Mouse (Mus musculus): ENCODE data around the gene Krt33b. TPM values are rescaled to one million over a fixed set of nuclear protein-coding genes. Genes with fewer than 3 reads are reported as not detected.

Krt33b gene
- polyA plus RNA-seq (2014; fragmentation: Nextera tagmentation; extraction: Ambion mirVana) = not detected in 2 replicates

DNA sequence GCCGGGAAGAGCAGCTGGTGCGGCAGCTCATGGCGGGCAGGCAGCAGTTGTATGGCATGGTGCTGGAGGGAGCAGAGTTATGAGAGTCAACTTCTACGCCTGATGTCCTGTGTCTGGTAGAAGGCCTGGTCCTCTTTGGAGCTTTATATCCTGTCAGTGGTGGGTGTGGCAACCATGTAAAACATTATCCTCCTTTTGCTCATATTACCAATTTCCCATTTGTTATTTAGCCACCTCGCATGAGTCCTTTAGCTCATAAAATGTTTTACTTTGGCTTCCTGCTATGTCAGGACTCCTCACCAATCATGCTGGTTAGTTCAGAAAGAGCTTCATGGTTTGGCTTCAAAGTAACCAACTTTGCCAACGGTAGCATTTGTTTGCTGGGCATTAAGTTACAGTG, at the start of gene Krt33b:
Krt33b (minus strand) TSS at position 101 of the 400 bp plus-strand sequence.
- no peak within 1 kb of the TSS for H3K4me2 ChIP-seq
- 72% methylated on average over 6 of the region's 6 CpGs for WGBS (ENCODE audit: insufficient replicate concordance)
- no peaks in the 10 kb centered on the region for H3K9me3 ChIP-seq (replicated peaks; ENCODE audit: control insufficient read depth, low read length)
- no peaks in the 10 kb centered on the region for H3K36me3 ChIP-seq (ENCODE audit: control insufficient read depth, insufficient read depth, low read length)
- no peak within 1 kb of the TSS for H3K4me3 ChIP-seq (ENCODE audit: low read depth, low read length)
- no peaks in the 10 kb centered on the region for H3K4me1 ChIP-seq (ENCODE audit: control insufficient read depth, insufficient read depth, low read length)
- no peaks in the 10 kb centered on the region for H3K27me3 ChIP-seq (ENCODE audit: control insufficient read depth, insufficient read depth, low read length)
- no peak within 1 kb of the TSS for H3K9ac ChIP-seq (ENCODE audit: low read depth, low read length)
- ATAC-seq (replicated peaks; ENCODE audit: insufficient number of reproducible peaks, low FRiP score, low TSS enrichment) = no peak
- no peak within 1 kb of the TSS for H3K27ac ChIP-seq (ENCODE audit: low read depth, low read length)

DNA sequence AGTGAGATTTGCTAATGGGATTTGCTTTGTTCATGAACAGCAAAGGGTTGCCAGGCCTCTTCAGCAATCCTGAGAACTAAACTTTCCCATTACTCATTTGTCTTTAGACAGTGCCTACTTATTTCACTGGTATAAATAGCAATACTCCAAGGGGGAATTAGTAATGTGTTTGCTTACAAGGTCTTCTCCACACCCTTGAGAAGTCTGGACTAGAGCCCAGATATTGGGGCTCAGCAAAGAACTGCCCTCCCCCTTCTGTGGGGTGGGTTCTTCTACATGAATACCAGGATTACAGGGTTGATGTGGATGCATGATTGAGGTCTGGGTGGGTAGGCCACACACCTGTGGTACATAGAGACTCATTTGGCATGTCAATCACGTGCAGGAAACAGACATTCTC, 44.2 kb upstream of the Krt33b start:
- no peak overlapping the region for H3K4me2 ChIP-seq
- no peak overlapping the region for H3K4me3 ChIP-seq (ENCODE audit: low read depth, low read length)
- H3K36me3 ChIP-seq (ENCODE audit: control insufficient read depth, insufficient read depth, low read length) = no peaks in the 10 kb centered on the region
- 41% methylated on average over 1 of the region's 1 CpGs for WGBS (ENCODE audit: insufficient replicate concordance)
- no peak overlapping the region for H3K9ac ChIP-seq (ENCODE audit: low read depth, low read length)
- no peak for ATAC-seq (replicated peaks; ENCODE audit: insufficient number of reproducible peaks, low FRiP score, low TSS enrichment)
- no peaks in the 10 kb centered on the region for H3K9me3 ChIP-seq (replicated peaks; ENCODE audit: control insufficient read depth, low read length)
- H3K27ac ChIP-seq (ENCODE audit: low read depth, low read length) = no peak overlapping the region
- no peaks in the 10 kb centered on the region for H3K4me1 ChIP-seq (ENCODE audit: control insufficient read depth, insufficient read depth, low read length)
- no peaks in the 10 kb centered on the region for H3K27me3 ChIP-seq (ENCODE audit: control insufficient read depth, insufficient read depth, low read length)

DNA sequence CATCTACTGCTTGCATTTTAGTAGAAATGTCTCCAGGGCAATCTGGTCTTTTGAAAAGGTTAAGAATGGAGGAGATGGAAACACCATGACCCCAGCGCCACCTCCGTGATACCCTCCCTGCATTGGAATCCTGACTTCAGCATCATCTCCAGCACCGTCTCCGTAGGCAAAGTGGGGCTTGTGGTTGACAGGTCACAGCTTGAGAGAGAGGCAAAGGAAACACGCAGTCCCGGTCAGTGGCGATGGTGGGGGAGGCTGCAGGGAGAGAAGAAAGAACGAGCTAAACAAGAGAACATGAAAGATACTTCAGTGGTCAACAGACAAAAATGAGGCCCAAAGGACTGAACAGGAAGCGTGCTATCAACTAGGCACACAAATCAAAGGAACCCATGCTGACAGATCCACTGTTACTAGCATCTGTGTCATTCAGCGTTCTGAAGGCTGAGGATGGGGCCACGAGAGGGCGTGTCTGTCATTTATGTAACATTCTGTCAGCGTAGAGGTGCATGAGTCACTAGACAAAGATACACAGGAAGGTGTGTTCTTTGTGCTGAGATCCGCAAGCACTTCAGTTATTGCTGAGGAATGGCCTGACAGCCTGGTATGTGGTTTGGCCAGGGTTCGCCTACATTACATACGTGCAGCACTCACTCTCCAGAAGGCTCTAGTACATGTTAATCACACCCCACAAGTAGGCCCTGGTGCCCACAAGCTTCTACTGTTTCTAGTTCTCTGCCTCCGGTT, 37.8 kb upstream of the Krt33b start:
- no peak for ATAC-seq (replicated peaks; ENCODE audit: insufficient number of reproducible peaks, low FRiP score, low TSS enrichment)
- Histone ChIP-seq H3K4me1 (ENCODE audit: control insufficient read depth, insufficient read depth, low read length) (peaks cover 6% of the 10 kb centered on the region; the same call in 1 of the 2 replicates), H3K27ac (ENCODE audit: low read depth, low read length) (no peak overlapping the region), H3K4me2 (no peak overlapping the region), H3K27me3 (ENCODE audit: control insufficient read depth, insufficient read depth, low read length) (no peaks in the 10 kb centered on the region), H3K36me3 (ENCODE audit: control insufficient read depth, insufficient read depth, low read length) (no peaks in the 10 kb centered on the region), H3K9ac (ENCODE audit: low read depth, low read length) (no peak overlapping the region), H3K4me3 (ENCODE audit: low read depth, low read length) (no peak overlapping the region), H3K9me3 (replicated peaks; ENCODE audit: control insufficient read depth, low read length) (no peaks in the 10 kb centered on the region)
- 69% methylated on average over 17 of the region's 17 CpGs for WGBS (ENCODE audit: insufficient replicate concordance)

- Histone ChIP-seq H3K9me3 (replicated peaks; ENCODE audit: control insufficient read depth, low read length) (no peaks in the 10 kb centered on the region), H3K36me3 (ENCODE audit: control insufficient read depth, insufficient read depth, low read length) (no peaks in the 10 kb centered on the region), H3K9ac (ENCODE audit: low read depth, low read length) (no peak overlapping the region), H3K4me3 (ENCODE audit: low read depth, low read length) (no peak overlapping the region), H3K27me3 (ENCODE audit: control insufficient read depth, insufficient read depth, low read length) (no peaks in the 10 kb centered on the region), H3K4me2 (no peak overlapping the region), H3K27ac (ENCODE audit: low read depth, low read length) (no peak overlapping the region), H3K4me1 (ENCODE audit: control insufficient read depth, insufficient read depth, low read length) (peaks cover 6% of the 10 kb centered on the region; the same call in 1 of the 2 replicates)
- WGBS (ENCODE audit: insufficient replicate concordance) = 66% methylated on average over 12 of the region's 12 CpGs
- no peak for ATAC-seq (replicated peaks; ENCODE audit: insufficient number of reproducible peaks, low FRiP score, low TSS enrichment)
Observed at GRCm38 (mm10) chr11:100066236-100067010, 36.8 kb upstream of the Krt33b start.

DNA sequence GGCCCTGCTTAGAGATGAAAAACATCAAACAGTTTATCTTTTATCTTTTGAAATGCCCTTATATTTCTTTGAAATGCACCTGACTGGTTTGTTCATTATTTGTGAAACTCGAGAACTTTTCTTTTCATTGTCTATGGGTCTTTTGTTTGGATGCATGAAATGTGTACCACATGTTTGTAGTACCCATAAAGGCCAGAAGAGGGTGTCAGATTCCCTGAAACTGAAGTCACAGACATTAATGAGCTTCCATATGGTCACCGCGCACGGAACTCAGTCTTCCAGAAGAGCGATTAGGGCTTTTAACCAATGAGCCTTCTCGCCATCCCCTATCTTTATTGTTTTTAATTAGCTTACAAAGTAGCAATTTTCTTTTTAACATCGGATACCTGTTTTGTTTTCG, 29.2 kb upstream of the Krt33b start:
- H3K9me3 ChIP-seq (replicated peaks; ENCODE audit: control insufficient read depth, low read length) = no peaks in the 10 kb centered on the region
- no peaks in the 10 kb centered on the region for H3K36me3 ChIP-seq (ENCODE audit: control insufficient read depth, insufficient read depth, low read length)
- H3K27me3 ChIP-seq (ENCODE audit: control insufficient read depth, insufficient read depth, low read length) = no peaks in the 10 kb centered on the region
- H3K4me1 ChIP-seq (ENCODE audit: control insufficient read depth, insufficient read depth, low read length) = no peaks in the 10 kb centered on the region
- 75% methylated on average over 8 of the region's 8 CpGs for WGBS (ENCODE audit: insufficient replicate concordance)
- no peak for ATAC-seq (replicated peaks; ENCODE audit: insufficient number of reproducible peaks, low FRiP score, low TSS enrichment)
- no peak overlapping the region for H3K4me3 ChIP-seq (ENCODE audit: low read depth, low read length)
- no peak overlapping the region for H3K27ac ChIP-seq (ENCODE audit: low read depth, low read length)
- no peak overlapping the region for H3K4me2 ChIP-seq
- H3K9ac ChIP-seq (ENCODE audit: low read depth, low read length) = no peak overlapping the region

DNA sequence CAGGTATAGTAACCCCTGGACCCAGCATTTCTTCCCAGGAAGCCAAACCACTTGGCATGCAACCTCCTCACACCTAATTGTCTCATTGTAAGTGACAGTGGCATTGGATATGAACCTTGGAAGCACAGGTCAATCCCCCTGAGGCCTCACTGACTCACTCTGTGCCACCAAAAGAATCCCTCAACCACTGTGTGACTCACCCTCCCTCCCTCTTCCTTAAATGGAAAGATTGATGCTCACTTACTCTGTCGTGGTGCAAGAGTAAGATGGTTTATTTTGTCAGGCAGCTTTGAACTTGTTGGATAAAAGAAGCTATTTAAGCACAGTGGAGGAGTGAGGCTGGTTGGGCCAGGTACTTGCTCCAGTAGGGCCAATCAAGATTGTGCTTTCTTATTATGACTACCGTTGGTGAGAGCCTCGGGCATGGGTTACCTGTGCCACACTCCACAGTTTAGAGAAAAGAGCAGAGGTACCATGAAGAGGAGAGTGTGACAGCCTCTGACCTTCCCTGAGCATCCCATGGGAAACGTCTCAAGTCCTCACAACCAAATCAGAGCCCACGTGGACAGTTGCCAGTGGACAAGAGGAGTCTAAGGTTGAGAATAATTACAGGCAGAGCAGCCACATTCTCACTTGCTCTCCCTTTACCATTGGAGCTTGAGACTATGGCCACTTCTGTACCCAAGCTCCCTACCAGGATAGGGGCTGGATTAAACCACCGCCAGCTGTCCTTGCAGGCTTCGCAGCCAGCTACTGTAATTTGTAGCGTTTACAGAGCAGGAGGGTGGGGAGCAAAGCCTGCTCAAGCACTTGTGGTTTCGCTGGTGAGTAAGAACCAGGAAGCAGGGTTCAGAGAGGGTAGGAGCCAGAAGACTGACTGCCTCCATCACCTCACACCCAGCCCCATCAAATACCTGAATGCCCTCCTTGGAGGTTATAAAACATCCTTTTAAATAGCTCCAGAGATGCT, 26.3 kb upstream of the Krt33b start:
- 71% methylated on average over 9 of the region's 9 CpGs for WGBS (ENCODE audit: insufficient replicate concordance)
- ATAC-seq (replicated peaks; ENCODE audit: insufficient number of reproducible peaks, low FRiP score, low TSS enrichment) = no peak
- H3K9ac ChIP-seq (ENCODE audit: low read depth, low read length) = no peak overlapping the region
- no peaks in the 10 kb centered on the region for H3K4me1 ChIP-seq (ENCODE audit: control insufficient read depth, insufficient read depth, low read length)
- no peak overlapping the region for H3K4me2 ChIP-seq
- H3K9me3 ChIP-seq (replicated peaks; ENCODE audit: control insufficient read depth, low read length) = no peaks in the 10 kb centered on the region
- H3K27me3 ChIP-seq (ENCODE audit: control insufficient read depth, insufficient read depth, low read length) = no peaks in the 10 kb centered on the region
- no peaks in the 10 kb centered on the region for H3K36me3 ChIP-seq (ENCODE audit: control insufficient read depth, insufficient read depth, low read length)
- H3K4me3 ChIP-seq (ENCODE audit: low read depth, low read length) = no peak overlapping the region
- H3K27ac ChIP-seq (ENCODE audit: low read depth, low read length) = no peak overlapping the region

GRCm38 (mm10) chr11:100050451-100050850, 20.8 kb upstream of the Krt33b start, which contains the start of gene Krt31:
TSS of gene Krt31 (minus strand) at chr11:100050551.
- Histone ChIP-seq H3K4me2 (no peak within 1 kb of the TSS), H3K4me3 (ENCODE audit: low read depth, low read length) (no peak within 1 kb of the TSS), H3K9me3 (replicated peaks; ENCODE audit: control insufficient read depth, low read length) (no peaks in the 10 kb centered on the region), H3K4me1 (ENCODE audit: control insufficient read depth, insufficient read depth, low read length) (no peaks in the 10 kb centered on the region; the same call in 1 of the 2 replicates), H3K36me3 (ENCODE audit: control insufficient read depth, insufficient read depth, low read length) (no peaks in the 10 kb centered on the region), H3K9ac (ENCODE audit: low read depth, low read length) (no peak within 1 kb of the TSS), H3K27ac (ENCODE audit: low read depth, low read length) (no peak within 1 kb of the TSS), H3K27me3 (ENCODE audit: control insufficient read depth, insufficient read depth, low read length) (no peaks in the 10 kb centered on the region)
- WGBS (ENCODE audit: insufficient replicate concordance) = 77% methylated on average over 3 of the region's 3 CpGs
- ATAC-seq (replicated peaks; ENCODE audit: insufficient number of reproducible peaks, low FRiP score, low TSS enrichment) = no peak

GRCm38 (mm10) chr11:100047193-100047592, 17.5 kb upstream of the Krt33b start:
- Histone ChIP-seq H3K9me3 (replicated peaks; ENCODE audit: control insufficient read depth, low read length) (no peaks in the 10 kb centered on the region), H3K36me3 (ENCODE audit: control insufficient read depth, insufficient read depth, low read length) (no peaks in the 10 kb centered on the region), H3K27me3 (ENCODE audit: control insufficient read depth, insufficient read depth, low read length) (no peaks in the 10 kb centered on the region), H3K27ac (ENCODE audit: low read depth, low read length) (no peak overlapping the region), H3K4me1 (ENCODE audit: control insufficient read depth, insufficient read depth, low read length) (no peaks in the 10 kb centered on the region; the same call in 1 of the 2 replicates), H3K4me2 (no peak overlapping the region), H3K4me3 (ENCODE audit: low read depth, low read length) (no peak overlapping the region), H3K9ac (ENCODE audit: low read depth, low read length) (no peak overlapping the region)
- WGBS (ENCODE audit: insufficient replicate concordance) = 58% methylated on average over 2 of the region's 2 CpGs
- ATAC-seq (replicated peaks; ENCODE audit: insufficient number of reproducible peaks, low FRiP score, low TSS enrichment) = no peak
